In the genomic region with DNA sequence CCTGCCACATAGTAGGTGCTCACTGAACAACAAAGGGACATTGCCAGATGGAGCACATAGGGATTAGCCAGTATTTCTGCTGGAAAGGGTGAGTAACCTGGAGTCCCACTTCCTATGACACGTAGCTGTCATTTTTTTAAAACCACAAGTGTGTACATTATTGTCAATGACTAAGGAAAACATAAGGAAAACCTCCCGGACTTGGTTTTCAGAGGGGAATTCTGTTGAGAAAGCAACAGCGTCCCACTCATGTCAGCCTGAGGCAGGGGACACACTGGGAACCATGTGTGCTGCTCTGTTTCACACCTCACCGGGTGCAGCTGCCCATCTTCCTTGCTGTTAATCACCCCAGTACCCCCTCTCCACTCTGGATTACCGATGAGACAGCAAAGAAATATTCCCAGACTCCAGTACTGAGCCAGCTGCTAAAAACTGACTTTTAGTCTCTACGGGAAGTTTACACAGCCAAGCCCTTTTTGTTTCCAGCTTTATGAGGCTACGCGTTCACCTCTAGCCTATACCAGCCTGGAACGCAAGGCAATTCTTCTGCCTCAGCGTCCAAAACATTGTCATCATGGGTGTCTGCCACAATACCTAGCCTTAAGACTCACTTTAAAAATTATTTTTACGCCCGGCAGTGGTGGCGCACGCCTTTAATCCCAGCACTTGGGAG, we compare ENCODE assay signal across 17 mouse cellular contexts.
"Had no signal": no experiment of that assay in that cellular context is flagged by ENCODE, and none has a peak within 500 bp of the region (broad histone marks: within the 10 kb centered on the region; RNA-seq: fewer than 3 reads in every experiment).

No protein-coding gene starts in this region.

- H3K9ac ChIP-seq: kidney, embryonic 15.5 days; limb, embryonic 12.5 days; liver, embryonic 12.5 days; liver, embryonic 15.5 days; lung, embryonic 15.5 days; midbrain, embryonic 13.5 days had no signal

- H3K27me3 ChIP-seq: kidney, embryonic 15.5 days; limb, embryonic 12.5 days had no signal

- ATAC-seq: liver, embryonic 12.5 days; midbrain, embryonic 13.5 days had no signal

- H3K27ac ChIP-seq: kidney, embryonic 15.5 days; left cerebral cortex, adult 2 months; limb, embryonic 12.5 days; liver, embryonic 12.5 days; liver, embryonic 15.5 days; lung, embryonic 15.5 days; macrophage; midbrain, embryonic 13.5 days had no signal

- H3K4me3 ChIP-seq: kidney, embryonic 15.5 days; left cerebral cortex, adult 2 months; limb, embryonic 12.5 days; liver, embryonic 12.5 days; liver, embryonic 15.5 days; lung, embryonic 15.5 days; midbrain, embryonic 13.5 days had no signal

- H3K9me3 ChIP-seq: kidney, embryonic 15.5 days; limb, embryonic 12.5 days; liver, embryonic 12.5 days; liver, embryonic 15.5 days; lung, embryonic 15.5 days; midbrain, embryonic 13.5 days had no signal

- H3K36me3 ChIP-seq: kidney, embryonic 15.5 days; limb, embryonic 12.5 days; liver, embryonic 12.5 days; liver, embryonic 15.5 days; lung, embryonic 15.5 days; midbrain, embryonic 13.5 days had no signal

- H3K4me2 ChIP-seq: kidney, embryonic 15.5 days; limb, embryonic 12.5 days; liver, embryonic 12.5 days; liver, embryonic 15.5 days; lung, embryonic 15.5 days; midbrain, embryonic 13.5 days had no signal

- DNase-seq: kidney, adult 11 months; kidney, adult 8-10 months; kidney, postnatal 10 days; kidney, postnatal 36 days; layer of hippocampus, postnatal 36 days; liver; lung, adult 18-20 months; thymus, adult 18-20 months; thymus, postnatal 36 days had no signal
